Mouse (Mus musculus): ENCODE measurements around the gene 0610012G03Rik. TPM values are rescaled to one million over a fixed set of nuclear protein-coding genes. Genes with fewer than 3 reads are reported as not detected.
A peak's percentile ranks its signal among the peaks of the same experiment; 100 is the strongest.

The 0610012G03Rik gene
- polyA plus RNA-seq, 1 experiment from 2014 or later: 30.6 TPM

- peaks cover 10% of the 10 kb centered on the region; the same call in 1 of the 2 replicates for H3K36me3 ChIP-seq (ENCODE audit: inconsistent target)
- no peak overlapping the region for H3K27ac ChIP-seq
- H3K79me2 ChIP-seq (ENCODE audit: inconsistent target): peaks cover 16% of the 10 kb centered on the region
- WGBS (ENCODE audit: missing documents): 77% methylated on average over 2 of the region's 2 CpGs
- no peak overlapping the region for H3K4me3 ChIP-seq (ENCODE audit: inconsistent target)
Measured at GRCm38 (mm10) chr16:31940586-31940985, 7.7 kb downstream of the 0610012G03Rik start.

- Histone ChIP-seq H3K27ac (peak overlapping the region; percentile 49), H3K4me3 (ENCODE audit: inconsistent target) (no peak overlapping the region), H3K36me3 (ENCODE audit: inconsistent target) (no peaks in the 10 kb centered on the region), H3K79me2 (ENCODE audit: inconsistent target) (no peaks in the 10 kb centered on the region; the same call in 1 of the 2 replicates)
- 35% methylated on average over 6 of the region's 6 CpGs for WGBS (ENCODE audit: missing documents)
Measured at GRCm38 (mm10) chr16:31938856-31939255, 9.4 kb downstream of the 0610012G03Rik start.

DNA sequence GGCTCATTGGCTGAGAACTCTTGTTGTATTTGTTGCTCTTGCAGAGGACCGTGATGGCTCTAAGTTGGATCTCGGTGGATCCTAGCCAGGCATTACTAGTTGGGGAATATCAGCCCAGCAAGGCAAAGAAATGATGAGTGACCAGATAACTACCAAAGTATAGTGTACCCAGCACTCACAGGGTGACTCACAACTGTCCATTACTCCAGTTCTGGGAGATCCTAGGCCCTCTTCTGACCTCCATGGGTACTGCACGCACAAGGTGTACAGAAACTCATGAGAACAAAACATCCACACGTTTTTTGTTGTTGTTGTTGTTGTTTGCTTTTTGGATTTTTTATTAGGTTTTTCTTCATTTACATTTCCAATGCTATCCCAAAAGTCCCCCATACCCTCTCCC lies 11.7 kb downstream of the 0610012G03Rik start:
- Histone ChIP-seq H3K27ac (no peak overlapping the region), H3K36me3 (ENCODE audit: inconsistent target) (no peaks in the 10 kb centered on the region), H3K79me2 (ENCODE audit: inconsistent target) (no peaks in the 10 kb centered on the region), H3K4me3 (ENCODE audit: inconsistent target) (no peak overlapping the region)
- 89% methylated on average over 4 of the region's 4 CpGs for WGBS (ENCODE audit: missing documents)

DNA sequence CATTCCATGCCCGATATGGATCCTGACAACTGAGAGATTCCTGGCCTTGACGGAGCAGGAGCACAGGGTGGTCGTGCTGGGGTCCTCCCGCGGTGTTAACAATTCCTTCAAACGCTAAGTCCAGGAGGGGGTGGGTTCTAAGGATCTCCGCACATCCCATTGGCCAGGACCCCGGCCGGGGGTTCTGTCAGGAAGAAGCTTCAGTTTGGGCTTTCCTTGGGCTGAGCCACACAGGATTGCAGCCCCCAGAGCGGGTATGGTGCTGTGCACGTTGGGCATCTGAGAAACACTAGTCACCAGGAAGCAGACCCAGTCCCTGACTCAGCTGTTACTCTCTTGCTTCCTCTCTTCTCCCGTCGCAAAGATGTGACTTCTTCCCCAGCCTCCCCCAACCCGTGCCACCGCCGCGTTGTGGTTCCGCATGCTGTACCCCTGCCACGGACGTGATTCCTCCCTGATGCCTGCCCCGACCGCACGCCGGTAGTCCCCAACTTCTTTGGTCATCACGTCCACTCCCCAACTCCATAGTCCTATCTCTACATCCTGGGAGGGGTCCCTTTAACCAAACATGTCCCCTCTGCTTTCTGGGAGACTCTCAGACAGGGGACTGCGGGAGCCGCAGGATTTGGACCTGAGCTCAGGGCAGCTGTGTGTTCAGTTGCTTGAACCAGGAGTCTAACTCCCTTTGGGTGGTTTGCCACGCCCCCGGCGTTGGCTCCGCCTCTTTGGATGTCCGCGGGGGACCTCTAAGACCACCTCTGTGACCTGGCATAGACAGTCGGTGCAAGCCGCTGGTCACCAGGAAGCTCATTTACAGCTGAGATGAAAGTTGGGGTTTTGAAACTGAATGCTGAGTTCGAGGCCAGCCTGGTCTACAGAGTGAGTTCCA lies 13.0 kb downstream of the 0610012G03Rik start:
- no peaks in the 10 kb centered on the region for H3K79me2 ChIP-seq (ENCODE audit: inconsistent target)
- WGBS (ENCODE audit: missing documents): 7% methylated on average over 36 of the region's 36 CpGs
- H3K36me3 ChIP-seq (ENCODE audit: inconsistent target): no peaks in the 10 kb centered on the region
- peak overlapping the region; percentile 74 for H3K27ac ChIP-seq
- H3K4me3 ChIP-seq (ENCODE audit: inconsistent target): peak overlapping the region; percentile 36

- H3K79me2 ChIP-seq (ENCODE audit: inconsistent target): no peaks in the 10 kb centered on the region
- 50% methylated on average over 11 of the region's 13 CpGs for WGBS (ENCODE audit: missing documents)
- H3K4me3 ChIP-seq (ENCODE audit: inconsistent target): peak overlapping the region; percentile 36
- H3K27ac ChIP-seq: peak overlapping the region; percentile 74
- no peaks in the 10 kb centered on the region for H3K36me3 ChIP-seq (ENCODE audit: inconsistent target)
Measured at GRCm38 (mm10) chr16:31934550-31935010, 13.7 kb downstream of the 0610012G03Rik start.

DNA sequence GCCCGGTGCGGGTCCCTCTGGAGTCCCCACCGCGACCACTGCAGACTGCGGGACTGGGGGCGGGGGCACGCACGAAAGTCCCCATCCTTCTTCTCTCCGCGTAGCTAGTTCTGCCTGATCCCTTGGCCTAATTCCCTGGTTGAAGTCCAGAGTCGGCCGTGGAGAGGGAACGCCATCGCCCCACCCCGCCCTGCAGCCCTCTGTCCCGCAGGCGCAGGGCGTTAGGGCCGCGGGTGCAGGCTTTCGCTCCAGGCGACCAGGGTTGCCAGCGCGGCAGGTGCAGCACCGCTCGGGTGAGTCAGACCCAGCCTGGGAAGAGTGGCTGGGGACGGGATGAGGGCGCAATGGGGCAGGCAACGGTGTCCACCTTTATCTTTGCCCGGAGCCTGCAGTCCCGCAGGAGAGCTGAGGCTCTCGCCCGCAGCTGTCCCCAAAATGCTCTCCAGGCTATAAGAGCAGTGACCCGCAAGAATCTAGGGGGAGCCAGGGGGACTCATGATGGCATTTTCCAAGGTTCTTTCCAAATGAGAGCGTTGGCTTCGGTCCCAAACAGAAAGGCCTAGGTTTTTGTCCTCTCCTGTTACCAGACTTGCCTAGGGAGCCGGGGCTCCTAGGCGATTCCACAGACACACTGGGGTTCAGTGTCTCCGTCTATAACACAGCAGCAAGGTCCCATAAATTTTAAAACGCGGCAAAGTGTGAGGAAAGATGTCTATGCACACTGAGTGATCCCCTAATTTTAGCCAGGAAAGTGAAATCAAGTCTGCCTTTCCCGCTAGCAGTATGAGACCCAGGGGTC lies 14.3 kb downstream of the 0610012G03Rik start, which contains the start of gene Pigz:
Pigz (plus strand) TSS at position 101 of the 799 bp plus-strand sequence.
- no peaks in the 10 kb centered on the region for H3K36me3 ChIP-seq (ENCODE audit: inconsistent target)
- peak within 1 kb of the TSS; percentile 74 for H3K27ac ChIP-seq
- WGBS (ENCODE audit: missing documents): 21% methylated on average over 42 of the region's 42 CpGs
- peak within 1 kb of the TSS; percentile 36 for H3K4me3 ChIP-seq (ENCODE audit: inconsistent target)
- no peaks in the 10 kb centered on the region for H3K79me2 ChIP-seq (ENCODE audit: inconsistent target)

- H3K27ac ChIP-seq: peak overlapping the region; percentile 74
- H3K79me2 ChIP-seq (ENCODE audit: inconsistent target): no peaks in the 10 kb centered on the region
- peak overlapping the region; percentile 33 for H3K4me3 ChIP-seq (ENCODE audit: inconsistent target)
- 2% methylated on average over 50 of the region's 50 CpGs for WGBS (ENCODE audit: missing documents)
- no peaks in the 10 kb centered on the region for H3K36me3 ChIP-seq (ENCODE audit: inconsistent target)
Measured at GRCm38 (mm10) chr16:31932840-31933697, 15.2 kb downstream of the 0610012G03Rik start.

- Histone ChIP-seq H3K36me3 (ENCODE audit: inconsistent target) (no peaks in the 10 kb centered on the region), H3K27ac (no peak overlapping the region), H3K4me3 (ENCODE audit: inconsistent target) (no peak overlapping the region), H3K79me2 (ENCODE audit: inconsistent target) (no peaks in the 10 kb centered on the region)
- WGBS (ENCODE audit: missing documents): 81% methylated on average over 5 of the region's 5 CpGs
Measured at GRCm38 (mm10) chr16:31932255-31932654, 16.0 kb downstream of the 0610012G03Rik start.

GRCm38 (mm10) chr16:31931330-31931729 lies 17.0 kb downstream of the 0610012G03Rik start:
- no peak overlapping the region for H3K4me3 ChIP-seq (ENCODE audit: inconsistent target)
- H3K36me3 ChIP-seq (ENCODE audit: inconsistent target): no peaks in the 10 kb centered on the region
- H3K27ac ChIP-seq: no peak overlapping the region
- H3K79me2 ChIP-seq (ENCODE audit: inconsistent target): no peaks in the 10 kb centered on the region
- 76% methylated on average over 17 of the region's 17 CpGs for WGBS (ENCODE audit: missing documents)

- no peak overlapping the region for H3K27ac ChIP-seq
- H3K79me2 ChIP-seq (ENCODE audit: inconsistent target): no peaks in the 10 kb centered on the region
- H3K4me3 ChIP-seq (ENCODE audit: inconsistent target): no peak overlapping the region
- 93% methylated on average over 5 of the region's 5 CpGs for WGBS (ENCODE audit: missing documents)
- H3K36me3 ChIP-seq (ENCODE audit: inconsistent target): no peaks in the 10 kb centered on the region
Measured at GRCm38 (mm10) chr16:31927412-31927811, 20.9 kb downstream of the 0610012G03Rik start.

- no peak overlapping the region for H3K4me3 ChIP-seq (ENCODE audit: inconsistent target)
- no peaks in the 10 kb centered on the region for H3K79me2 ChIP-seq (ENCODE audit: inconsistent target)
- no peak overlapping the region for H3K27ac ChIP-seq
- no peaks in the 10 kb centered on the region for H3K36me3 ChIP-seq (ENCODE audit: inconsistent target)
- WGBS (ENCODE audit: missing documents): 90% methylated on average over 13 of the region's 13 CpGs
Measured at GRCm38 (mm10) chr16:31926547-31927182, 21.6 kb downstream of the 0610012G03Rik start.

GRCm38 (mm10) chr16:31926091-31926490 lies 22.2 kb downstream of the 0610012G03Rik start:
- Histone ChIP-seq H3K27ac (no peak overlapping the region), H3K79me2 (ENCODE audit: inconsistent target) (no peaks in the 10 kb centered on the region), H3K4me3 (ENCODE audit: inconsistent target) (no peak overlapping the region), H3K36me3 (ENCODE audit: inconsistent target) (no peaks in the 10 kb centered on the region)
- 95% methylated on average over 6 of the region's 6 CpGs for WGBS (ENCODE audit: missing documents)

DNA sequence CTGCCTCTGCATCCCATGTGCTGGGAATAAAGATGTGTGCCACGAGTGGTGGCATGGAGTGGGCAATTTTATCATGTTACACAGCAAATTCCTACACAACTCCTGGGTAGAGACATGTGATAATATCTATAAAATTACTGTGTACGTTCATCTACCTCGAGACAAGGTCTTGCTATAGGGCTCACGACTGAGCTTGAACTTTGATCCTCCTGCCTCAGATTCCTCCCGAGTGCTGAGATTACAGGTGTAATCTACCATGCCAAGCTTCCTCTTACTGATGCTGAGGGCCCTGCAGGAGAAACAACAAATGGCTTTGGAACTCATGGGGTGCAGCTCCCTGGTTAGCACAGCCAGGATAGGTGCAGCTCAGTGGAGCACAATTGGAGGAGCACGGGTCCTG lies 23.9 kb downstream of the 0610012G03Rik start:
- Histone ChIP-seq H3K27ac (no peak overlapping the region), H3K36me3 (ENCODE audit: inconsistent target) (no peaks in the 10 kb centered on the region), H3K4me3 (ENCODE audit: inconsistent target) (no peak overlapping the region), H3K79me2 (ENCODE audit: inconsistent target) (no peaks in the 10 kb centered on the region)
- WGBS (ENCODE audit: missing documents): 88% methylated on average over 6 of the region's 6 CpGs
